Mouse (Mus musculus) liver, postnatal 0 days (tissue): ENCODE data around the gene Cdh12.

Experiments
- CTCF ChIP-seq: sonication (generic); IDR thresholded peaks from 2 replicates; pipeline ENCODE4 v1.5.1; 2016; ENCODE audit warnings: antibody characterized with exemption, low read depth
- EP300 ChIP-seq: IDR thresholded peaks from 2 replicates; pipeline ENCODE4 v1.6.1; 2016; ENCODE audit warnings: antibody characterized with exemption, low read depth, mild to moderate bottlenecking

GRCm38 (mm10) chr15:20772289-20772688 is 323.2 kb downstream of the Cdh12 start:
- no peak for TF ChIP-seq CTCF
- TF ChIP-seq EP300: no peak
